Mouse (Mus musculus): Measurements from ENCODE around the gene Hoxa9.

- TF ChIP-seq POLR2A (IDR thresholded peaks at IDR 0.05; ENCODE audit: control insufficient read depth, low read depth, low read length) (no peak), CTCF (IDR thresholded peaks at IDR 0.05; ENCODE audit: control insufficient read depth, insufficient read depth, insufficient replicate concordance, low read depth, low read length) (no peak)
Observed at GRCm38 (mm10) chr6:52247766-52248637, 17.1 kb upstream of the Hoxa9 start.

All from testis, adult 2 months (tissue).